Mouse (Mus musculus) ES-E14 (cell line): ENCODE measurements around the gene Rbm19. TPM values are rescaled to one million over a fixed set of nuclear protein-coding genes. Genes with fewer than 3 reads are reported as not detected.

Experiments used
- DNase-seq: peaks from one replicate; pipeline ENCODE4 v3.0.0-alpha.2; 2013; ENCODE audit warnings: low read depth, low spot score
- H3K27ac ChIP-seq: 2 replicates; pipeline ENCODE4 v1.5.1; 2012; ENCODE audit warnings: low read depth, mild to moderate bottlenecking, low read length, moderate library complexity, mixed read lengths; ENCODE audit not compliant: poor library complexity, insufficient read depth, severe bottlenecking
- H3K36me3 ChIP-seq: 2 replicates; pipeline ENCODE4 v1.6.1; 2012; ENCODE audit warnings: mild to moderate bottlenecking, low read length, moderate library complexity, mixed read lengths; ENCODE audit not compliant: control insufficient read depth, poor library complexity, insufficient read depth, severe bottlenecking
- H3K4me1 ChIP-seq, 2 experiments: fragments of 150-350 bp in 1 of 2; sonication (generic) in 1 of 2; 2 replicates each; pipeline ENCODE4 v1.6.1; 2012; ENCODE audit warnings: low read length in 2 of 2, mild to moderate bottlenecking in 1 of 2, mixed read lengths in 1 of 2; ENCODE audit not compliant: control insufficient read depth in 2 of 2, insufficient read depth in 2 of 2, poor library complexity in 1 of 2
- H3K4me3 ChIP-seq, 2 experiments: fragments of 150-350 bp in 1 of 2; sonication (generic) in 1 of 2; 2 replicates each; pipeline ENCODE4 v1.5.1; 2012; ENCODE audit warnings: low read length in 2 of 2, low read depth in 1 of 2, mild to moderate bottlenecking in 1 of 2, mixed read lengths in 1 of 2; ENCODE audit not compliant: insufficient read depth in 1 of 2, poor library complexity in 1 of 2, severe bottlenecking in 1 of 2
- H3K9ac ChIP-seq: 2 replicates; pipeline ENCODE4 v1.6.1; 2012; ENCODE audit warnings: low read depth, mild to moderate bottlenecking, low read length, mixed read lengths; ENCODE audit not compliant: poor library complexity, insufficient read depth, severe bottlenecking
- H3K9me3 ChIP-seq: fragments of 150-350 bp; sonication (generic); 2 replicates; pipeline ENCODE4 v1.6.1; 2012; ENCODE audit warnings: low read depth, mild to moderate bottlenecking, low read length; ENCODE audit not compliant: control insufficient read depth, insufficient read depth
- CHD2 ChIP-seq: IDR thresholded peaks from 2 replicates; pipeline ENCODE4 v1.6.1; 2014; ENCODE audit warnings: mild to moderate bottlenecking, low read depth, low read length, inconsistent platforms
- HCFC1 ChIP-seq: IDR thresholded peaks from 2 replicates; pipeline ENCODE4 v1.6.1; 2012; ENCODE audit warnings: low read length, inconsistent platforms, borderline replicate concordance; ENCODE audit not compliant: insufficient read depth
- MAFK ChIP-seq: IDR thresholded peaks from 2 replicates; pipeline ENCODE4 v1.6.1; 2014; ENCODE audit warnings: mild to moderate bottlenecking, low read depth, low read length, inconsistent platforms; ENCODE audit not compliant: insufficient read depth
- ZC3H11A ChIP-seq: IDR thresholded peaks from 2 replicates; pipeline ENCODE4 v1.6.1; 2012; ENCODE audit warnings: low read depth, mild to moderate bottlenecking, inconsistent platforms, low read length, borderline replicate concordance
- ZNF384 ChIP-seq: IDR thresholded peaks from 2 replicates; pipeline ENCODE4 v1.6.1; 2012; ENCODE audit warnings: low read depth, low read length, inconsistent platforms
- in situ Hi-C, 2 experiments: fragments of 600-800 bp; cut with MboI; formaldehyde crosslinking; loops; one replicate each; pipeline ENCODE4 v1.15.1; 2025; ENCODE audit warnings: low sequenced_read_pairs in 2 of 2, inconsistent platforms in 1 of 2; ENCODE audit not compliant: unreplicated experiment in 2 of 2
- total RNA-seq: library from RNA; depleted of rRNA; stranded (reverse); fragments of 300-350 nt; gene quantifications from 2 replicates; pipeline ENCODE4 v1.2.3, GENCODE M21; 2012

Gene Rbm19
- total RNA-seq, 1 experiment, result 67.6 TPM

- no peak overlapping the region for H3K9ac ChIP-seq
- H3K27ac ChIP-seq, result no peak overlapping the region
- H3K4me3 ChIP-seq, result peak overlapping the region; percentile 19 to 45; a peak in 2 of 4 replicates
- H3K9me3 ChIP-seq, result no peaks in the 10 kb centered on the region
- H3K36me3 ChIP-seq, result no peaks in the 10 kb centered on the region
- in situ Hi-C loops, result no loop called here
- H3K4me1 ChIP-seq, result no peaks in the 10 kb centered on the region
- no peak for DNase-seq
- TF ChIP-seq ZC3H11A (no peak), ZNF384 (no peak), HCFC1 (no peak), MAFK (no peak), CHD2 (no peak)
Observed at GRCm38 (mm10) chr5:120211182-120211581, 94.9 kb downstream of the Rbm19 start.

GRCm38 (mm10) chr5:120214511-120214910, 98.2 kb downstream of the Rbm19 start:
- TF ChIP-seq CHD2 (no peak), HCFC1 (no peak), ZNF384 (no peak), ZC3H11A (no peak), MAFK (no peak)
- Histone ChIP-seq H3K4me1 (no peaks in the 10 kb centered on the region), H3K36me3 (no peaks in the 10 kb centered on the region)

GRCm38 (mm10) chr5:120221216-120221615, 105.0 kb downstream of the Rbm19 start:
- no peaks in the 10 kb centered on the region for H3K36me3 ChIP-seq
- no peak overlapping the region for H3K27ac ChIP-seq
- DNase-seq, result peak; percentile 56
- H3K4me3 ChIP-seq, result no peak overlapping the region
- no peaks in the 10 kb centered on the region for H3K9me3 ChIP-seq
- peaks cover 4 to 14% of the 10 kb centered on the region in 2 experiments; a peak in 3 of 4 replicates for H3K4me1 ChIP-seq
- in situ Hi-C loops, result no loop called here
- no peak overlapping the region for H3K9ac ChIP-seq
- no peak for TF ChIP-seq MAFK
- no peak for TF ChIP-seq ZNF384
- no peak for TF ChIP-seq CHD2
- TF ChIP-seq HCFC1, result no peak
- TF ChIP-seq ZC3H11A, result no peak

More at GRCm38 (mm10) chr5:120214511-120214910, 98.2 kb downstream of the Rbm19 start:
- no peaks in the 10 kb centered on the region for H3K9me3 ChIP-seq
- no peak for DNase-seq
- no peak overlapping the region for H3K27ac ChIP-seq
- no peak overlapping the region for H3K4me3 ChIP-seq
- in situ Hi-C loops, result no loop called here
- no peak overlapping the region for H3K9ac ChIP-seq

GRCm38 (mm10) chr5:120225383-120225782, 109.1 kb downstream of the Rbm19 start:
- Histone ChIP-seq H3K9ac (no peak overlapping the region), H3K4me3 (no peak overlapping the region), H3K9me3 (no peaks in the 10 kb centered on the region), H3K4me1 (peaks cover 4 to 14% of the 10 kb centered on the region in 2 experiments; a peak in 3 of 4 replicates), H3K36me3 (no peaks in the 10 kb centered on the region), H3K27ac (no peak overlapping the region)
- no peak for TF ChIP-seq MAFK
- TF ChIP-seq ZNF384, result no peak
- TF ChIP-seq HCFC1, result no peak
- no peak for TF ChIP-seq ZC3H11A
- no peak for TF ChIP-seq CHD2
- in situ Hi-C loops, result no loop called here
- no peak for DNase-seq
